Mouse (Mus musculus) embryonic facial prominence, embryonic 14.5 days (tissue): ENCODE data around the gene Sars. TPM values are rescaled to one million over a fixed set of nuclear protein-coding genes. Genes with fewer than 3 reads are reported as not detected.

Experiments
- ATAC-seq: fragments of 200-750 bp; cut with Nextera tagmentation; 2 replicates; pipeline ENCODE4 v1.8.0; 2017; ENCODE audit warnings: low read depth, moderate number of reproducible peaks, moderate TSS enrichment
- DNase-seq: peaks from one replicate; pipeline ENCODE4 v3.0.0-alpha.2; 2015; ENCODE audit warnings: low spot score
- H3K27ac ChIP-seq: fragments of 300-500 bp; sonication (generic); replicated peaks from 2 replicates; pipeline ENCODE4 v1.5.1; 2014; ENCODE audit warnings: low read depth, mild to moderate bottlenecking, low read length, moderate library complexity
- H3K27me3 ChIP-seq: fragments of 300-500 bp; sonication (generic); replicated peaks from 2 replicates; pipeline ENCODE4 v1.6.1; 2014; ENCODE audit warnings: low read length; ENCODE audit not compliant: control insufficient read depth, insufficient read depth
- H3K36me3 ChIP-seq: fragments of 300-500 bp; sonication (generic); 2 replicates; pipeline ENCODE4 v1.6.1; 2014; ENCODE audit warnings: low read length, mixed read lengths; ENCODE audit not compliant: control insufficient read depth, insufficient read depth
- H3K4me1 ChIP-seq: fragments of 300-500 bp; sonication (generic); 2 replicates; pipeline ENCODE4 v1.6.1; 2014; ENCODE audit warnings: antibody characterized with exemption, low read length; ENCODE audit not compliant: control insufficient read depth, insufficient read depth
- H3K4me2 ChIP-seq: fragments of 300-500 bp; sonication (generic); 2 replicates; pipeline ENCODE4 v1.6.1; 2014; ENCODE audit warnings: low read depth, mild to moderate bottlenecking, low read length, moderate library complexity, mixed read lengths
- H3K4me3 ChIP-seq: fragments of 300-500 bp; sonication (generic); 2 replicates; pipeline ENCODE4 v1.5.1; 2014; ENCODE audit warnings: low read depth, mild to moderate bottlenecking, low read length
- H3K9ac ChIP-seq: fragments of 300-500 bp; sonication (generic); 2 replicates; pipeline ENCODE4 v1.6.1; 2014; ENCODE audit warnings: low read depth, mild to moderate bottlenecking, low read length, moderate library complexity, mixed read lengths
- H3K9me3 ChIP-seq: fragments of 300-500 bp; sonication (generic); 2 replicates; pipeline ENCODE4 v1.6.1; 2016; ENCODE audit warnings: low read length; ENCODE audit not compliant: control insufficient read depth
- WGBS: fragments of 180-500 bp; shearing (Covaris S2); extraction: QIAGEN DNeasy Blood & Tissue Kit; methylation state at CpG from one replicate; pipeline ENCODE4 v1.1.7; 2014; 5-methylcytosine and 5-hydroxymethylcytosine counted together
- polyA plus RNA-seq: library from polyadenylated mRNA; unstranded; fragments of >200 nt; fragmentation: Nextera tagmentation; extraction: Ambion mirVana; gene quantifications from 2 replicates; pipeline ENCODE4 v1.2.1, GENCODE M21; 2014

The Sars gene
- polyA plus RNA-seq, 1 experiment from 2014 or later: 111 TPM

GRCm38 (mm10) chr3:108466425-108466824 is 21.4 kb upstream of the Sars start:
- Histone ChIP-seq H3K36me3 (no peaks in the 10 kb centered on the region), H3K27ac (no peak overlapping the region), H3K4me1 (no peaks in the 10 kb centered on the region), H3K27me3 (no peaks in the 10 kb centered on the region), H3K4me2 (no peak overlapping the region), H3K9me3 (no peaks in the 10 kb centered on the region), H3K4me3 (no peak overlapping the region), H3K9ac (no peak overlapping the region)
- DNase-seq (peak; percentile 19), ATAC-seq (no peak)
- WGBS: 90% methylated on average over 6 of the region's 6 CpGs

- H3K9ac ChIP-seq: no peak overlapping the region
- H3K4me2 ChIP-seq: 0 out of 2 replicates have a peak overlapping the region, but pooled peaks have one; percentile 10
- 43% methylated on average over 10 of the region's 10 CpGs for WGBS
- no peaks in the 10 kb centered on the region for H3K27me3 ChIP-seq
- peak; percentile 74; the same call in 1 of the 2 replicates for ATAC-seq
- DNase-seq: peak; percentile 74
- no peak overlapping the region for H3K4me3 ChIP-seq
- no peaks in the 10 kb centered on the region for H3K4me1 ChIP-seq
- H3K9me3 ChIP-seq: no peaks in the 10 kb centered on the region
- no peak overlapping the region for H3K27ac ChIP-seq
- no peaks in the 10 kb centered on the region for H3K36me3 ChIP-seq
Measured at GRCm38 (mm10) chr3:108458866-108459265, 13.9 kb upstream of the Sars start.

- DNase-seq (no peak), ATAC-seq (peak; percentile 15; the same call in 1 of the 2 replicates)
- no peak overlapping the region for H3K9ac ChIP-seq
- H3K4me3 ChIP-seq: no peak overlapping the region
- no peaks in the 10 kb centered on the region for H3K27me3 ChIP-seq
- 54% methylated on average over 14 of the region's 14 CpGs for WGBS
- H3K9me3 ChIP-seq: no peaks in the 10 kb centered on the region
- no peaks in the 10 kb centered on the region for H3K36me3 ChIP-seq
- no peaks in the 10 kb centered on the region for H3K4me1 ChIP-seq
- H3K4me2 ChIP-seq: 0 out of 2 replicates have a peak overlapping the region, but pooled peaks have one; percentile 10
- H3K27ac ChIP-seq: no peak overlapping the region
Measured at GRCm38 (mm10) chr3:108458380-108458779, 13.4 kb upstream of the Sars start.

GRCm38 (mm10) chr3:108454172-108454571 is 9.2 kb upstream of the Sars start:
- H3K27ac ChIP-seq: no peak overlapping the region
- no peak overlapping the region for H3K9ac ChIP-seq
- H3K4me1 ChIP-seq: no peaks in the 10 kb centered on the region
- H3K9me3 ChIP-seq: no peaks in the 10 kb centered on the region
- no peak overlapping the region for H3K4me3 ChIP-seq
- DNase-seq (no peak), ATAC-seq (no peak)
- no peaks in the 10 kb centered on the region for H3K27me3 ChIP-seq
- 47% methylated on average over 1 of the region's 1 CpGs for WGBS
- H3K4me2 ChIP-seq: no peak overlapping the region
- no peaks in the 10 kb centered on the region for H3K36me3 ChIP-seq

- H3K27ac ChIP-seq: no peak overlapping the region
- WGBS: 73% methylated on average over 2 of the region's 2 CpGs
- no peak overlapping the region for H3K9ac ChIP-seq
- DNase-seq: no peak
- H3K9me3 ChIP-seq: no peaks in the 10 kb centered on the region
- no peaks in the 10 kb centered on the region for H3K36me3 ChIP-seq
- ATAC-seq: no peak
- H3K4me3 ChIP-seq: no peak overlapping the region
- no peaks in the 10 kb centered on the region for H3K4me1 ChIP-seq
- no peaks in the 10 kb centered on the region for H3K27me3 ChIP-seq
- H3K4me2 ChIP-seq: no peak overlapping the region
Measured at GRCm38 (mm10) chr3:108451969-108452368, 7.0 kb upstream of the Sars start.

GRCm38 (mm10) chr3:108445366-108445705 is 327 bp upstream of the Sars start:
- H3K9me3 ChIP-seq: no peaks in the 10 kb centered on the region
- H3K4me1 ChIP-seq: peaks cover 18% of the 10 kb centered on the region
- ATAC-seq: no peak
- peak overlapping the region; percentile 71; the same call in 1 of the 2 replicates for H3K27ac ChIP-seq
- no peaks in the 10 kb centered on the region for H3K27me3 ChIP-seq
- no peak for DNase-seq
- H3K4me2 ChIP-seq: peak overlapping the region; percentile 93
- 14% methylated on average over 6 of the region's 6 CpGs for WGBS
- H3K4me3 ChIP-seq: peak overlapping the region; percentile 71
- 0 out of 2 replicates have a peak, but pooled peaks cover 10% of the 10 kb centered on the region for H3K36me3 ChIP-seq
- H3K9ac ChIP-seq: peak overlapping the region; percentile 70

GRCm38 (mm10) chr3:108444029-108444428 is 980 bp downstream of the Sars start:
- Histone ChIP-seq H3K4me3 (peak overlapping the region; percentile 71), H3K4me1 (peaks cover 18% of the 10 kb centered on the region), H3K27me3 (no peaks in the 10 kb centered on the region), H3K27ac (peak overlapping the region; percentile 71), H3K4me2 (peak overlapping the region; percentile 93), H3K9ac (peak overlapping the region; percentile 70), H3K36me3 (0 out of 2 replicates have a peak, but pooled peaks cover 10% of the 10 kb centered on the region), H3K9me3 (no peaks in the 10 kb centered on the region)
- WGBS: 15% methylated on average over 8 of the region's 8 CpGs
- ATAC-seq: no peak
- peak; percentile 45 for DNase-seq

GRCm38 (mm10) chr3:108436380-108436714 is 8.7 kb downstream of the Sars start:
- H3K27ac ChIP-seq: no peak overlapping the region
- H3K27me3 ChIP-seq: no peaks in the 10 kb centered on the region
- H3K4me3 ChIP-seq: no peak overlapping the region
- no peak overlapping the region for H3K9ac ChIP-seq
- WGBS: 80% methylated on average over 7 of the region's 7 CpGs
- H3K9me3 ChIP-seq: no peaks in the 10 kb centered on the region
- H3K4me1 ChIP-seq: no peaks in the 10 kb centered on the region
- H3K36me3 ChIP-seq: peaks cover 52% of the 10 kb centered on the region
- no peak overlapping the region for H3K4me2 ChIP-seq
- no peak for DNase-seq
- ATAC-seq: no peak

GRCm38 (mm10) chr3:108435701-108436379 is 9.2 kb downstream of the Sars start:
- Histone ChIP-seq H3K27ac (no peak overlapping the region; the same call in 1 of the 2 replicates), H3K4me2 (no peak overlapping the region), H3K27me3 (no peaks in the 10 kb centered on the region), H3K36me3 (peaks cover 55% of the 10 kb centered on the region), H3K4me3 (no peak overlapping the region), H3K4me1 (no peaks in the 10 kb centered on the region), H3K9ac (no peak overlapping the region), H3K9me3 (no peaks in the 10 kb centered on the region)
- WGBS: 83% methylated on average over 17 of the region's 17 CpGs
- ATAC-seq (no peak), DNase-seq (peak; percentile 17)
